Mouse (Mus musculus): ENCODE results near the gene Lyrm9.

- TF ChIP-seq CTCF (conservative IDR thresholded peaks at IDR 0.05; ENCODE audit: low read length) (no peak), NANOG (IDR thresholded peaks at IDR 0.05; ENCODE audit: borderline replicate concordance, low read length) (no peak)
Observed at GRCm38 (mm10) chr11:78851871-78852265, 25.5 kb downstream of the Lyrm9 start.

All from E14TG2a.4 (cell line).